In genomic region chr6:113302258-113302657, GRCm38 (mm10) we compare ENCODE assay signal across 10 mouse cellular contexts. TPM values are rescaled to one million over a fixed set of nuclear protein-coding genes. Genes with fewer than 3 reads are reported as not detected.
DNase-seq lines count a peak whose midpoint lies in the region; ATAC-seq and TF ChIP-seq lines count a peak whose summit lies in the region.
"Had no signal": no experiment of that assay in that cellular context is flagged by ENCODE, and none has a peak within 500 bp of the region (broad histone marks: within the 10 kb centered on the region; RNA-seq: fewer than 3 reads in every experiment).

No protein-coding gene starts in this region.

- no peaks in the 10 kb centered on the region for H3K27me3 ChIP-seq in cerebellum, adult 2 months (ENCODE audit: control insufficient read depth, insufficient read depth, low read length)
- no peaks in the 10 kb centered on the region for H3K27me3 ChIP-seq in liver, embryonic 14.5 days (ENCODE audit: control insufficient read depth, insufficient read depth, low read length)
- H3K27me3 ChIP-seq in liver, embryonic 11.5 days (replicated peaks; ENCODE audit: control insufficient read depth, insufficient read depth, low read length): no peaks in the 10 kb centered on the region
- no peaks in the 10 kb centered on the region for H3K27me3 ChIP-seq in hindbrain, postnatal 0 days (ENCODE audit: insufficient read depth, low read length)
- H3K27me3 ChIP-seq: lung, embryonic 15.5 days had no signal

- TF ChIP-seq POLR2A in cerebellum, adult 2 months (IDR thresholded peaks at IDR 0.05; ENCODE audit: borderline replicate concordance, insufficient read depth, low read length): no peak

- no peaks in the 10 kb centered on the region for H3K36me3 ChIP-seq in liver, embryonic 14.5 days (replicated peaks; ENCODE audit: control insufficient read depth, insufficient read depth, low read depth)
- no peaks in the 10 kb centered on the region for H3K36me3 ChIP-seq in liver, embryonic 11.5 days (ENCODE audit: control insufficient read depth, insufficient read depth, low read length)
- no peaks in the 10 kb centered on the region for H3K36me3 ChIP-seq in hindbrain, postnatal 0 days (ENCODE audit: insufficient read depth, low read length)
- H3K36me3 ChIP-seq: lung, embryonic 15.5 days had no signal

- no peak overlapping the region for H3K27ac ChIP-seq in cerebellum, adult 2 months (ENCODE audit: insufficient read depth, low read length)
- no peak overlapping the region for H3K27ac ChIP-seq in liver, embryonic 14.5 days
- no peak overlapping the region for H3K27ac ChIP-seq in liver, embryonic 11.5 days (ENCODE audit: low read depth, low read length)
- H3K27ac ChIP-seq in hindbrain, postnatal 0 days: no peak overlapping the region
- H3K27ac ChIP-seq: lung, embryonic 15.5 days had no signal

- H3K9me3 ChIP-seq in liver, embryonic 14.5 days (ENCODE audit: control insufficient read depth, low read length): no peaks in the 10 kb centered on the region
- no peaks in the 10 kb centered on the region for H3K9me3 ChIP-seq in liver, embryonic 11.5 days (ENCODE audit: control insufficient read depth, low read length)
- no peaks in the 10 kb centered on the region for H3K9me3 ChIP-seq in hindbrain, postnatal 0 days (ENCODE audit: low read length)
- H3K9me3 ChIP-seq: lung, embryonic 15.5 days had no signal

- TF ChIP-seq CTCF in cerebellum, adult 2 months (IDR thresholded peaks at IDR 0.05; ENCODE audit: borderline replicate concordance, insufficient read depth, low read depth, low read length): peak; percentile 47; the same call in 1 of the 2 replicates
- peak; percentile 57 for TF ChIP-seq CTCF in liver, embryonic 14.5 days (IDR thresholded peaks at IDR 0.05; ENCODE audit: low read depth)
- peak; percentile 64 for TF ChIP-seq CTCF in hindbrain, postnatal 0 days (IDR thresholded peaks at IDR 0.05; ENCODE audit: low read depth)

- no peak for TF ChIP-seq EP300 in liver, embryonic 14.5 days (IDR thresholded peaks at IDR 0.05; ENCODE audit: low read depth)

- no peak overlapping the region for H3K4me3 ChIP-seq in cerebellum, adult 2 months (replicated peaks; ENCODE audit: insufficient read depth, low read depth, low read length)
- no peak overlapping the region for H3K4me3 ChIP-seq in liver, embryonic 14.5 days (ENCODE audit: insufficient read depth in 1 of 2, low read depth in 2 of 2, low read length in 2 of 2)
- no peak overlapping the region for H3K4me3 ChIP-seq in liver, embryonic 11.5 days (ENCODE audit: low read depth, low read length)
- H3K4me3 ChIP-seq in hindbrain, postnatal 0 days (ENCODE audit: low read length): no peak overlapping the region
- H3K4me3 ChIP-seq: erythroblast, embryonic 14.5 days; lung, embryonic 15.5 days had no signal

- H3K4me2 ChIP-seq in liver, embryonic 14.5 days (ENCODE audit: low read depth): no peak overlapping the region
- no peak overlapping the region for H3K4me2 ChIP-seq in liver, embryonic 11.5 days
- H3K4me2 ChIP-seq in hindbrain, postnatal 0 days (ENCODE audit: low read depth, low read length): no peak overlapping the region
- H3K4me2 ChIP-seq: lung, embryonic 15.5 days had no signal

- WGBS in cerebellum, adult 2 months: 19% methylated on average over 3 of the region's 3 CpGs
- 14% methylated on average over 3 of the region's 3 CpGs for WGBS in liver, embryonic 14.5 days (ENCODE audit: insufficient replicate concordance)
- WGBS in liver, embryonic 11.5 days: 26% methylated on average over 3 of the region's 3 CpGs
- 29% methylated on average over 3 of the region's 3 CpGs for WGBS in hindbrain, postnatal 0 days

- no peak for ATAC-seq in liver, embryonic 14.5 days (ENCODE audit: insufficient read depth)
- no peak for ATAC-seq in liver, embryonic 11.5 days (replicated peaks; ENCODE audit: low FRiP score)
- no peak for ATAC-seq in hindbrain, postnatal 0 days

- H3K9ac ChIP-seq in liver, embryonic 14.5 days (replicated peaks): no peak overlapping the region
- no peak overlapping the region for H3K9ac ChIP-seq in liver, embryonic 11.5 days (ENCODE audit: low read depth, low read length)
- H3K9ac ChIP-seq in hindbrain, postnatal 0 days (replicated peaks; ENCODE audit: low read length): no peak overlapping the region
- H3K9ac ChIP-seq: lung, embryonic 15.5 days had no signal

- DNase-seq in cerebellum, adult 2 months: no peak
- no peak for DNase-seq in cerebellum, postnatal 4 days (ENCODE audit: low spot score in 2 of 2)
- DNase-seq in liver, embryonic 14.5 days (ENCODE audit: low read depth in 3 of 3, low spot score in 3 of 3): no peak
- no peak for DNase-seq in liver, embryonic 11.5 days (ENCODE audit: low spot score)
- DNase-seq in hindbrain, postnatal 0 days (ENCODE audit: low spot score): peak; percentile 58
- DNase-seq in thymus, postnatal 0 days (ENCODE audit: low spot score): peak; percentile 69
- DNase-seq in cerebellum, adult 9-10 months: no peak
- DNase-seq in ovary, postnatal 36 days (ENCODE audit: low spot score): no peak

- H3K4me1 ChIP-seq in cerebellum, adult 2 months (ENCODE audit: control insufficient read depth, insufficient read depth, low read length): no peaks in the 10 kb centered on the region
- peaks cover 4 to 8% of the 10 kb centered on the region in 2 experiments for H3K4me1 ChIP-seq in liver, embryonic 14.5 days (replicated peaks; ENCODE audit: control insufficient read depth in 2 of 2, insufficient read depth in 2 of 2, low read length in 1 of 2)
- peaks cover 3% of the 10 kb centered on the region; the same call in 1 of the 2 replicates for H3K4me1 ChIP-seq in liver, embryonic 11.5 days (replicated peaks; ENCODE audit: control insufficient read depth, insufficient read depth, low read length)
- H3K4me1 ChIP-seq in hindbrain, postnatal 0 days (ENCODE audit: insufficient read depth, low read length): 0 out of 2 replicates have a peak, but pooled peaks cover 3% of the 10 kb centered on the region

RNA-seq across cellular contexts. Expression of gene Brpf1, which starts 4.7 kb away (rescaled TPM):
- 48.1 and 53.4 TPM in 2 replicates for polyA plus RNA-seq in cerebellum, adult 2 months (2012; rRNA removed)
- polyA plus RNA-seq in liver, embryonic 14.5 days (2012; rRNA removed): 9.4 and 11.7 TPM in 2 replicates
- polyA plus RNA-seq in liver, embryonic 14.5 days (2014; fragmentation: Nextera tagmentation; extraction: Ambion mirVana): 6.7 and 7.5 TPM in 2 replicates
- polyA plus RNA-seq in liver, embryonic 11.5 days (2014; fragmentation: Nextera tagmentation; extraction: Ambion mirVana): 22.0 and 23.3 TPM in 2 replicates
- 34.4 and 34.6 TPM in 2 replicates for total RNA-seq in hindbrain, postnatal 0 days (2014; rRNA removed)
- 12.3 and 12.8 TPM in 2 replicates for polyA plus RNA-seq in hindbrain, postnatal 0 days (2015; fragmentation: Nextera tagmentation; extraction: Ambion mirVana)
- 19.8 and 20.5 TPM in 2 replicates for polyA plus RNA-seq in thymus, postnatal 0 days (2015; fragmentation: Nextera tagmentation; extraction: Ambion mirVana)

RNA-seq across cellular contexts. Expression of gene Cpne9, which starts 20.2 kb away (rescaled TPM):
- polyA plus RNA-seq in cerebellum, adult 2 months (2012; rRNA removed): 105 and 114 TPM in 2 replicates
- 0.02 TPM in 2 replicates for polyA plus RNA-seq in liver, embryonic 14.5 days (2012; rRNA removed)
- polyA plus RNA-seq in liver, embryonic 14.5 days (2014; fragmentation: Nextera tagmentation; extraction: Ambion mirVana): not detected in 2 replicates
- 0.07 TPM in 1 of 2 replicates, not detected in the other for polyA plus RNA-seq in liver, embryonic 11.5 days (2014; fragmentation: Nextera tagmentation; extraction: Ambion mirVana)
- total RNA-seq in hindbrain, postnatal 0 days (2014; rRNA removed): 4.2 and 16.9 TPM in 2 replicates
- polyA plus RNA-seq in hindbrain, postnatal 0 days (2015; fragmentation: Nextera tagmentation; extraction: Ambion mirVana): 16.1 and 18.6 TPM in 2 replicates
- 0.14 and 0.48 TPM in 2 replicates for polyA plus RNA-seq in thymus, postnatal 0 days (2015; fragmentation: Nextera tagmentation; extraction: Ambion mirVana)
- polyA plus RNA-seq: lung, embryonic 15.5 days had no signal

RNA-seq across cellular contexts. Expression of gene Ogg1, which starts 24.5 kb away (rescaled TPM):
- 11.0 and 11.6 TPM in 2 replicates for polyA plus RNA-seq in cerebellum, adult 2 months (2012; rRNA removed)
- 8.0 TPM in 2 replicates for polyA plus RNA-seq in liver, embryonic 14.5 days (2012; rRNA removed)
- 4.5 and 5.1 TPM in 2 replicates for polyA plus RNA-seq in liver, embryonic 14.5 days (2014; fragmentation: Nextera tagmentation; extraction: Ambion mirVana)
- polyA plus RNA-seq in liver, embryonic 11.5 days (2014; fragmentation: Nextera tagmentation; extraction: Ambion mirVana): 12.7 and 15.1 TPM in 2 replicates
- total RNA-seq in hindbrain, postnatal 0 days (2014; rRNA removed): 14.6 and 17.9 TPM in 2 replicates
- 8.6 and 8.9 TPM in 2 replicates for polyA plus RNA-seq in hindbrain, postnatal 0 days (2015; fragmentation: Nextera tagmentation; extraction: Ambion mirVana)
- 14.1 and 14.3 TPM in 2 replicates for polyA plus RNA-seq in thymus, postnatal 0 days (2015; fragmentation: Nextera tagmentation; extraction: Ambion mirVana)

RNA-seq across cellular contexts. Expression of gene Camk1, which starts 41.5 kb away (rescaled TPM):
- 93.0 and 94.8 TPM in 2 replicates for polyA plus RNA-seq in cerebellum, adult 2 months (2012; rRNA removed)
- 6.9 and 9.0 TPM in 2 replicates for polyA plus RNA-seq in liver, embryonic 14.5 days (2012; rRNA removed)
- polyA plus RNA-seq in liver, embryonic 14.5 days (2014; fragmentation: Nextera tagmentation; extraction: Ambion mirVana): 16.3 and 19.7 TPM in 2 replicates
- 48.5 and 49.1 TPM in 2 replicates for polyA plus RNA-seq in liver, embryonic 11.5 days (2014; fragmentation: Nextera tagmentation; extraction: Ambion mirVana)
- total RNA-seq in hindbrain, postnatal 0 days (2014; rRNA removed): 96.5 and 105 TPM in 2 replicates
- 109 and 111 TPM in 2 replicates for polyA plus RNA-seq in hindbrain, postnatal 0 days (2015; fragmentation: Nextera tagmentation; extraction: Ambion mirVana)
- polyA plus RNA-seq in thymus, postnatal 0 days (2015; fragmentation: Nextera tagmentation; extraction: Ambion mirVana): 10.9 and 12.7 TPM in 2 replicates

Comparison
In these comparisons a context has a peak if more than half of its experiments do, and no peak if none do; other contexts are left out.
1. DNase-seq: peak in hindbrain, postnatal 0 days (single experiment) and thymus, postnatal 0 days (single experiment); none in cerebellum, adult 2 months (0 of 2), cerebellum, postnatal 4 days (0 of 2), liver, embryonic 14.5 days (0 of 3), liver, embryonic 11.5 days (single experiment), cerebellum, adult 9-10 months (single experiment) and ovary, postnatal 36 days (single experiment).
2. RNA of gene Cpne9, which starts 20.2 kb away (polyA plus RNA-seq): 105 to 114 TPM in cerebellum, adult 2 months and 16.1 to 18.6 TPM in hindbrain, postnatal 0 days; 0.14 to 0.48 TPM in thymus, postnatal 0 days, 0.07 TPM in liver, embryonic 11.5 days and 0.02 TPM in liver, embryonic 14.5 days; every median in the first group is over 10 times any median in the second.
3. Peak in every context shown above with its lines, with median percentiles within 50 percentile points of each other: CTCF ChIP-seq.